Mouse (Mus musculus) kidney, adult 18-20 months (tissue): ENCODE measurements around the gene Ttbk2.

Source experiments
- DNase-seq: peaks from one replicate; pipeline ENCODE4 v3.0.0; 2021

The Ttbk2 gene

DNA sequence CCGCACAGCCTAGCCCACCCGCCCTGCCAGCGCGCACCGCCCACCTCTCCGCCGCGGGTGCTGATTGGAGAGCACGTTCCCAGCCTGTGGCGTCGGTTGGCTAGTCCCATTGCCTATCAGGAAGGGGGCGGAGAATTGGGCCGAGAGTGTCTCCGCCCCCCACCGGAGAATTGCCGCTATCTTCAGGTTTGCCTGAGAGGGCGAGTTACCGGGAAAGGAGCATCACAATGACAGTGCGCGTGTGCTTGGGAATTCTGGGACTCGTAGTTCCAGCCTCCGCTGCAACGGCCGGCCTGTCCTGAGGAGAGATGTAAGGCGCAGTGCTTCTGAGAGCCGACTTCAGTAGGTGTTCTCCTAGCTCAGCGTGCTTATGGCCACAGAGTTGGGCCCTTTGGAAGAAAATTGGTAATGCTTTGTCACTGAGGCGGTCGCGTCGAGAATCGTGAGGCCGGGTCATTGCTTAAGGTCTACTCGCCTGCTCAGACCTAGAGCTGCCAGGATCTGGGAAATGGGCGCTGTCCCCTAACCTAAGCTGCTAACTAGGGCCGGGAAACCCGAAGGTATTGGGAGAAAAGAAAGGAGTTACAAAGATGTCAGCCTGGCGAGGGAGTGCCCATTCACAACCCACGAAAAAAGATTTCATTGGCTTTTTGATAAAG, at the start of gene Ttbk2:
Gene Ttbk2, minus strand, starts transcription at position 181 of the 659 bp plus-strand sequence.
- DNase-seq: peak; percentile 99

DNA sequence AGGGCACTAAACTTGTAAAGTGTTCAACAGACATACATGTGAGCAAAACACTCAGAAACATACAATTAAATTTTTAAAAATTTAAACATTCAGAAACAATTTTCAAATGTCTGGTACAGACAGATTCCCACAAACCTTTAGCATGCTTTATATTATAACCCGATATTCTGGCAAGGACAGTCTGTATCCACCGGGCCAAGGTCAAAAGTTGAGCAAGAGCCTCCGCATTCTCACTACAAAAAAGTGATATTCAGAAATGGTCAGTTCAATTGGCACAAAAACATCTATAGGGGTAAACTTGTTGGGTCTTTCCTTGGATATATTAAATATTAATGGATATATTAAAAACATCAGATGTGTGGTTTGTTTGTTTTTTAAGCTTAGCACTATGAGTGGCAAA, 46.0 kb upstream of the Ttbk2 start:
- DNase-seq: no peak

DNA sequence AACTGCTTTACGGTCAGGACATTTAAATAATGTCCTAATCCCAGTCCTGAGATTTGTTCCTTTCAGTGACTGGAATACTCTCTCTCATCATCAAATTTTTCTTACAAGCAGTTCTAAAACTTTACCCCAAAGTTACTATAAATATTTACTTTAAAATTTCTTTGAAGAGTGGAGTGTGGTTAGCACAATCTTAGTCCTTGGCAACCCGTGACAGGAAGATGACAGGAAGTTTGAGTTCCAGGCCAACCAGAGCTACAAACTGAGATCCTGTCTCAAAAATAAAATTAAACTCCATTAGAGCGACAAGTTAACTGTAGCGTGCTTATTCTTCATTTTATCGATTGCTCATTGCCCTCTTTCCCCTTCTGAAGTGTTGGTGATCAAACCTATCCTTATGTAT, 37.2 kb upstream of the Ttbk2 start:
- no peak for DNase-seq

DNA sequence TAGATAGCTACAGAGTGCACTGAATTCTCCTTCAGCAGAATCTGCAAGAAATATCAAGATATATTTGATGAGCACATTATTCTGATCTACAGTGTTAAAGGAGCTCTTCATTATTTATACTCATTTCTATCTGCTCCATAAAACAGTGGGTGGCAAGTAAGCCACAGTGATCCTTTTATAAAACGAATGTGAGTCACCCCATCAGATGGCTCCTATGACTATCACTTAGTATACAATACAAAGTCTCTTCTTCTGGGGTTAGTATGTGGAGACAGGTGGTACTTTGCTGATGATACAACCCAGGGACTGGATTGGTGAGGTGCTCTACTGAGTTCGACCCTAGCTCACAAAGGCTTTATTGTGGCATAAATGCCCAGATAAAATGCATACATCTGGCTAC, 22.8 kb upstream of the Ttbk2 start:
- DNase-seq: no peak

DNA sequence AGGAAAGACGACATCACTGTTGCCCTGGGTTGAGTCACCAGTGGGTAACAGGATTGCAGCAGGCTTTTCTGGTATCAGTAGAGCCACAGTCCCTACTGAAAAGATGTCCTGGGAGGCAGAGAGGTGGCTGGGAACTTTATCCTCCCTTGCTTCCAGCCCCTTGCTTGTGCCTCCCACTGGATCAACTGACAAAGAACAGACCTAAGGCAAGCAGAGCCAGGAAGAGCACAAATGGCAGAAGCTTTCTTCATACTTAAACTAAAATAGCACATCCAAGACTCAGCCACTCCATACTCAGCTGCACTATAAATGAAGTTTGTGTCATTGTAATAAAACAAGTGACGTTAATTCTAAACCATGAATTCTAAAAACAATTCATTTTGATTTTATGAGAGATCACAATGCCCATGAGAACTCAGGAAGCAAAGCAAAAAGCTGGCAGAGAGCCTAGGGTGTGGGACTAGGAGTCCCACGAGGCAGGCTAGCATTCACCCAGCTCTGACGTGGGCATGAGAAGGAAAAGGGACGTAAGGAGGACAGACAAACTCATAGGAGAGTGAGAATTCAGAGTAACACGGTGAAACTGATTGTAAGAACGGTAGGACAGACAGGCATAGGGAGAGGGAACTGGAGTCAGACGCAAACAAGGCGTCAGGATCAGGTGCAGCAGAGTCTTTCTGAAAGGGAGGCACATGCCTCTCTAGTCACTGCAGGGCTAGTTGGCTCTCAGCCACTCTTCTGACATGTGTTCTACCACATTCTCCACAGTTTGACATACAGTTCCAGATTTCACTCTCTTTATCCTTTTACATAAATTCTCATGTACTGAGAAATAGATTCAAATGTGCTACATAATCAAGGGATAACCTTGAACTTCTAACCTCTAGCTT, 21.3 kb upstream of the Ttbk2 start:
- no peak for DNase-seq

DNA sequence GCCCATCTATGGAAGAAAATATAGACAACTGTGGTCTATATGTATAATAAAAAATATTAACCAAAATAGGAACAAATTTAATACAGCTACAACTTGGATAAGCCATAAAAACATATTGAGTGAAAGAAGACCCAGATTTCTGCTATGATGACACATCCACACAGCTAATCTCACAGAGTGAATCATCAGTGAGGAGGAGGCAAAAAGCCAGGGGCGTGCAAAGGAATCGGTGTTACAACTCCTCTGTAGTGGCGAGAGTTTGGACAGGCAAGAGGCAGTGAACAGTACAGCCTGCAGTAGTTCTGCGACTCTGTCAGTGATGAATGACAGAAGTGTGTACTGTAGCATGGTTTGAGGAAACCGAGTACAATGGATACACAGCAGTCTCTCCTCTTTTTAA, 16.9 kb upstream of the Ttbk2 start:
- DNase-seq: no peak

DNA sequence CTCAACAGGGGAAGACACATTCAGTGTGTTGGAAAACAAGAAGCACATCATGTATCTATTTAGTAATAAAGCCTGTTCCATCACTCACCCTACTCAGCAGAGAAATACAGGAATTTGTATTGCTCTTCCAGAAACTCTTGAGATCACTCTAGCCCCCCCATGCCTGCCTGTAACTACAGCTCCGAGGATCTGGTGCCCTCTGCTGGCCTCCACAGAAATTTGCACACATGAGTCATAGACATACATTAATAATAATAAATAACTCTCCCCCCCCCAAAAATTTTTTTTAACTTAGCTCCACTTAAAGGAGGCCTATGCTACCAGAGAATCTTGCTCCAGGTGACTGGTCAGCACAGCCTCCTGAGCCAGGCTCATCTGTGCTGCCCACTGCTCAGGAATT, 16.2 kb upstream of the Ttbk2 start:
- peak; percentile 20 for DNase-seq

DNA sequence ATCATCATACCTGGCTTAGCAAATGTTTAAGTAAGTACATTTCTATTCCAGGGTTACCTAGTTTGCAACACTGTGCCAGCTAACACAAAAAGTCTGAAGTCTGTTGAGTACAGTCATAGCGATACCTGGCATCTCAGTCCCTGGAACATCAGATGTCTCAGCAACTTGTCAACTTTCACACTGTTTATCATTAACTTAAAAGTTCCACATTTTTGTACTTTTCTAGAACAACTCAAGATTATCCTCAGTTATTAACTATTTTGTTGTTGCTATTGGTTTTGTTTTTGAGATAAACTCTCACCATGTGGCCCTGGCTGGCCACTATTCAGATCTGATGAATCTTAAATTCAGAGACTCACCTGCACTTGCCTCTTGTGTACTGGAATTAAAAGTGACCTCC, 13.0 kb upstream of the Ttbk2 start:
- no peak for DNase-seq

DNA sequence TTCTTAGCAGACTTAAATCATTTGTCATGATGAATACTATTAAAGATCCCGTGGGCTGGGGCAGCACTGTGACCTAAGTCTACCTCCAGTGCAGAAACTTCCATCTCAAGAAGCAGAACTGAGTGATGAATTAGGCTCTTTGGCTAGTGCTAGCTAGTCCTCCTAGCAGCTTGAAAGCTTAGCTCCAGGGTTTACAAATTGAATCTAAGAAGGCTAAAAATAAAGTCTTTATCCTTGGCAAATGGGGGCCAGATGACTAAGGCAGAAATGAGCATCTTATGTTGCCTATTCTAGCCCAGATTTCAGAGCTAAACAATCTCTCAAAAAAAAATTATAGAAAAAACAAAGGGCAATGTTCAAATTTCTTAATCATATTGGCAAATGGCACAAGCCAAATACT, 10.3 kb upstream of the Ttbk2 start:
- DNase-seq: no peak

DNA sequence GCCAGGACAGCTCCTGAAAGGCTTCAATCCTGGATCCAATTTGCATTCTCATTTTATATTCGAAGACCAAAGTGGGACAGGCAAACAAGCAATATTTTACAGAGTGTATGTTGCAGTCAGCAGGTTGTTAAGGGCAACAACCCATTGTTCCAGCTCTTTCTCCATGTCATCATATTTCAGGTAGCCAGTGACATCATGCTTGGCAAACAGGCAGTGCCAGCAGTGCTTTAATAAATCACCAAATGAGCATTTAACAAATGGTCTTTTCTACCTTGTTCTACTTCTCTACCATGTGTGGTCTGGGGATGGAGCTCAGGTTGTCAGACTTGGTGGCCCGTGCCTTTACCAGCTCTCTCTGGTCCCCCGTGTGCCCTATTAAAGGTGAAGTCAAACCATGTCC, 7.7 kb upstream of the Ttbk2 start:
- DNase-seq: peak; percentile 18

DNA sequence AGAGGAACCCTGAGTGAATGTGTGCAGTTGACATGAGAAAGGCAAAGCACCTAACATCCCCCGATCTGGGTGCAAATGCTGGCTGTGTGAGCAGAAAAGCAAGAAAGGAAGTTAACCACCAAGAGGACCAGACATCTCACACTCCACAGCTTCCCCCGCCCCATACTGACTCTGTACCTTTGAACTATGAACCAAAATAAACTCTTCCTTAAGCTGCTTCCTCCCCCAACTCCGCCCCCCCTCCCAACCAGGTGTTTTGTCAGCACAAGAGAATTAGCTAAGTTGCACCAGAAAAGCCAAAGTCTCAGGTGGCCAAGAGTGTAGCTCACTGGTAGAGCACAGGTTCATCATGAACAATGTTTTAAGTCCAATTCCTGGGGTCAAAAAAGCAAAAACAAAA, 2.7 kb upstream of the Ttbk2 start:
- peak; percentile 11 for DNase-seq

DNA sequence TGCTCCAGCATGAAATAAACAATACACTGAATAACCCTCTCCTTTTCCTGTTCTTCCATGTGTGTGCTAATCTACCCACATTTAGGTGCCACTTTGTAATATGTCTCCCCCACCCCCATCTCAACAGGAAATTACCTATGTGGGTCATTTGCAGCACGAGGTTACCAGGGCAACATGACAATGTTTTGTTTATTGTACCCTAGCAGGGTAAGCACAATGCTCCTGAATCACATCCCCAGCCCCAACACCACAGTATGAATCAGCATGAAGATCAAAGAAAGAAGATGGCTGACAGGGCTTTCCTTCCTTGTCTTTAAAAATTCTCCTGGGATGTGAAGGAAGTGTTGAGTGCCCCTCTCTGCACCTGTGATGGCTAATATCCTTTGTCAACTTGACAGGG, 2.2 kb upstream of the Ttbk2 start:
- no peak for DNase-seq

DNA sequence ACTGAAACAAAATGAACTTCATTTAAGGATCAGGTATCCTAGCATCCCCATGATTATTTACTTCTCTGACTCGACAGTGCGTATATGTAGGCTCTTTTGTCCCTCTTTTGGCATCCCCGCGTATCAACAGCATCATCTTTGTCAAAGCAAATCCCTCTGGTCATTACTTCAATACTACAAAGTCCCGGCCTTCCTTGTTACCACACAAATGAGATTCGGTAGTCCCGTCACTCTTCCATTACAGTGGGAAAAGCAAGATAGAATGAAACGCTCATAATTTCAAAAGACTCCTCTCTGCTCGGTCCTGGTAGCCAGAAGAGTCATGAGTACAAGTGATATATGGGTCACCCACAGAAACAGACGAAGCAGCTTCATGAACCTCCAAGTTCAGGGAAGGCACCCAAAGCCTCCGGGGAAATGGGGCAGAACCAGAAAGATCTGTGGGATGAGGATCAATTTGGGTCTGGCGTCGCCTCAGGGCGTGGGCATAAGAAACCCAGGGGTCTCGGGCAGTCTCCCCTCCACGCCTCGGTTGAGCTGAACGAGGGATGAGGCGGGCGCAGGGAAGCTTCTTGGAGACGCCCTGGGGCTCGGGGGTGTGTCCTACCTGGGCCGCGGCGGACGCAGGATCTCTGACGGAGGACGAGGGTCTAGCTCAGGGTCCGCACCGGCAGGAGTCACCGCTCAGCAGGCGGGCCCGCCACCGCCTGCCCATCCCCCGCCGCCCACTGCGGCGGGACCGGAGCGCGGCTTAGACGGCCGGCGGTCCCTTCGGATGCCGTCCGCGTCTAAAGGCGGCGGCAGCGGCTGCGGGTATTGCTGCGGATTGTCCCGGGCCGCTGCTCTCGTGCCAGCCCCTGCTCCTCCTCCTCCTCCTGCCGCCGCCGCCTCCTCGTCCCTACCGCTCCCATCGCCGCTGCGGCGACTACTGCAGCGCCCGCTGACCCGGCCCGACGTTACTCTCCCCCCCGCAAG, 668 bp downstream of the Ttbk2 start, which contains the start of gene Cdan1:
Gene Cdan1, minus strand, starts transcription at position 680 of the 975 bp plus-strand sequence.
- DNase-seq: no peak

DNA sequence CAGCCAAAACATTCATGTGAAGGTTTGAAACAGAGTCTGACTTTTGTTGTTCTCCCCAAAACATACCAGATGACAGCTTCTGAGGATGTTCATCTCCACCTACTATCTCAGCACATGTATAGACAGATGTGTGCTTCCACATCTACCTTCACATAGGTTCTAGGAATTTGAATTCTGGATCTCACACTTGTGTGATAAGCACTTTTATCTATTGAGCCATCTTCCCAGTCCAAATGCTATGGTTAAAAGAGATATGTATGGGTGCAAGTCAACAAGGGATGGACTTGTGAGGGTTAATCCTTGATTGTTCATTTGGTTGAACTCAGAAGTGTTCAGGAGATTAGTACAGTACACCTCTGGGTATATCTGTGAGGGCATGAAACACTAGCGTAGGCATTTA, 5.1 kb downstream of the Ttbk2 start:
- DNase-seq: no peak

DNA sequence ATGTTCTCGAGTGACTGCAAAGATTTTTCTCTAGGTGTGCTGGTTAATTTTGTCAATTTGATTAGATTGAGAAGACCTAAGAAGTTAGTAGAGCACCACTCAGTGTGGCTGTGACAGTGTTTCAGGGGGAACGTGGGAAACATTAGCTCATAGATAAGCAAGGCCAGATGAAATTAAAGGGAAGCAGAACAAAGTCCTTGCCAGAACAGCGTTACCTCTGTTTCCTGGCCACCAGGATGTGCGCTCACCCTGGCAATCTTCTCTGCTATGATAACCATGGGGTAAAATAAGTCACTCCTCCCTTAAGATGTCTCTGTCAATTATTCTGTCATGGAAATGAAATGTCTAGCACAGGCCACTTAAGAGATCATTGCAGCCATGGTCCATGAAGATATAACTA, 6.4 kb downstream of the Ttbk2 start:
- no peak for DNase-seq

DNA sequence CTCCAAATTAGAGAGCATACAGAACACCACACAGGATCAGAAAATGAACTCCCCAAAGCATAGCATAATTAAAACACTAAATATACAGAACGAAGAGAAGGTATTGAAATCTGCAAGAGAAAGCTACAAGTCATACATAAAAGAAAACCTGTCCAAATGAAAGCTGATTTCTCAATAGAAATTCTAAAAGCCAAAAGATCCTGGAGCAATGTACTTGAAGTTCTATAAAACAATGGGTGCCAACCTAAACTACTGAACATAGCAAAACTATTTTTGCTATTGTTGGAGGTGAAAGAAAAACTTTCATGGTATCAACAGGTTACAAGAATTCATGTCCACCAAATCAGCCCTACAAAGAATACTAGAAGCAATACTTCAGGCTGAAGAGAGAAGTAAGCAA, 9.2 kb downstream of the Ttbk2 start:
- DNase-seq: no peak

DNA sequence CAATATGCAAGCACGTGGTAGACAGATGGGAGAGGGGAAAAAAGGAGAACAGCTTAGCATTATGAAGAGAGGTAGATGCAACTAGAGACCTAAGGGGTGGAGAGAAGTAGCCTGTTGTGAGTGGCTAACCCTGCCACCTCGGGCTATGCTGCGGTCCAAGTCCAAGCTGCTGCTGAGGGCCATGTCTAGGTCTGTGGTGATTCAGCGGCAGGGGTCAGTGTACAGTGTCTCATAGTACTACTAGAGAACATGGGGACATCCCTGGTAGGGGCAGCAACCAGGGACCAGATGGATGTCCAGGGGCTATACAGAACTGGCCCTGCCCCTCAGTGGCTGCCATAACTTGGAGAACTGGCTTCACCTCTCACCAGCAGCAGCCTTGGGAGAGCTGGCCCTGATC, 15.2 kb downstream of the Ttbk2 start:
- DNase-seq: no peak

DNA sequence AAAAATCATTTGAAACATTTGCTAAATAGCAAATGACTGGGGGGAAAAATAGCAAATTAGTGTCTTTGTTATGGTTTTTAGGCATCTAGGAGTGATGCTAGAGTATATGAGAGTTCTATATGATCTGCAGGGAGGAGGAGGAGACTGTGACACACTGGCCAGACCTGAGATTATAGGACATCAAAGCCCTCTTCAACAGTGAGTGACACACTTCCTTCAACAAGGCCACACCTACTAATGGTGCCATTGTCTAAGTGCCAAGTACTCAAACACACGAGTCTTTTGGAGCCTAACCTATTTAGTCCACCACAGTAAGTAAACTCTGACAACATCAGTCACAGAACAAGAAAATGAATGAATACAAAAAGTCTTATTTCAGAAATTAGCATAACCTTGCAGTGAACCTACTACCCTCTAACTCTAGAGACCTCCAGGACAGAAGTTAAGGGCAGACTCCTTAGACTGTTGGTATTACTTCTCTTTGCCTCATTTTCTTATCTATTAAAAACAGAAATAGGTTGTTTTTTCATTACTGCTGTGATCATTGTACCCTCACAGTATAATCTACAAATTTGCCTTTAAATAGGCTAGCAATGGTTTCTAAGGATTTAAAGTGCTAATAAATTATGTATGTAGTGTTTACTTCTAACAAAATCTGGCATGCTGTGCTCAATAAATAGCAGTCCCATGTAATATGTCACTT, 23.3 kb downstream of the Ttbk2 start:
- no peak for DNase-seq

DNA sequence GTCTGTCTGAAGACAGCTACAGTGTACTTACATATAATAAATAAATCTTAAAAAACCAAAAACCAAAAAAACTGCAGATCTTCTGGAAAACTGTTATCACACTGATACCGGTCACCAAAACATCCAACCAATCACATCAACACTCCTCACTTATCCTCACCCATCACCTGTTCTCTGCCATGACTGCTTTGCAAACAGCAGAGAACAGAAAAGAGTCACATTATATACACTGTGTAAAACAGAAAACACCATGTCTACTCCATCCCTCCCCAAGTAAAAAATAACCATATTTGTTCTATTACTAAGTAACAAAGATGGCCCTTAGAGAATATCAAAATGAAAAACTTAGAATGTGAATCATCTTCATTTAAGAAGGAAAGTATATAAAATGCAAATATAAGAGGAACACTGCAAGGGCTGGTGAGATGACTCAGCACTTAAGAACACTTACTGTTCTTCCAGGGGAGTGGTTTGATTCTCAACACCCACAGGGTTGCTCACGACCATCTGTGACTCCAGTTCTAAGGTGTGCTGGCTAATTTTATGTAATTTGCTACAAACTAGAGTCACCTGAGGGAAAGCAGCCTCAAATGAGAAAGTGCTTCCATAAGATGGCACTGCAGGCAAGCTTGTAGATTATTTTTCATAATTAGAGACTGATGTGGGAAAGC, 80.0 kb downstream of the Ttbk2 start:
- no peak for DNase-seq

DNA sequence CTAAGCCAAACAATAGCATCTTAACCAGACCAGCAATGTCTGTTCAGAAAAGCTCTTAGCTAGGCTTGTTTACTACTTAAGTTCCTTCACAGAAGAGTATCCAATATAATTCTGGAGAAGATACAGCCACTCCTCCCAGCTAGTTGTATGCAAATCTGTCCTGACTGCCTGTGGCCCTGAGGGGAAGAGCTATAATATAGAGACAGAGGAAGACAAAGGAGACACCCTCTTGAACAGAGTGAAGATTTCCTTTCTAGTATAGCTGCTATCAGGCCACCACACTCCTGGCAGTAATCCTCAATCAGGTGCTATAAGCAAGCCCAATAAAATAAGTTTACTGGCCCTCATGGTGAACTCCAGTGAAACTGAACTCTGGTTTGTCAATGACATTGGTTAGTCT, 88.5 kb downstream of the Ttbk2 start:
- DNase-seq: no peak

DNA sequence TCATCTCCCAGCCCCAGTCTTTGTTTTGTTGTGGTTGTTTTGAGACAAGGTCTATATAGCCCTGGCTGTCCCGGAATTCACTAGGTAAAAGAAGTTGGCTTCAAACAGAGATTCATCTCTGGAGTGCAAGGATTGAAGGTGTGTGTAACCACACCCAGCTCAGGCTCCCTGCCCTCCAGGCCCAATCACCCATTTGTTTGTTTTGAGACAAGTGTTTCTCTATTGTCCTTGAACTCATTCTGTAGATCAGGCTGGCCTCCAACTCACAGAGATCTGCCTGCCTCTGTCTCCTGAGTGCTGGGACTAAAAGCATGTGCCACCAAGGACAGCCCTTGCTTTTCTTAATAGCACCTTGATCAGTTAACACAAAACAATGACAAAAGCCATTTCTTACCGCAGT, 102.4 kb downstream of the Ttbk2 start:
- no peak for DNase-seq

DNA sequence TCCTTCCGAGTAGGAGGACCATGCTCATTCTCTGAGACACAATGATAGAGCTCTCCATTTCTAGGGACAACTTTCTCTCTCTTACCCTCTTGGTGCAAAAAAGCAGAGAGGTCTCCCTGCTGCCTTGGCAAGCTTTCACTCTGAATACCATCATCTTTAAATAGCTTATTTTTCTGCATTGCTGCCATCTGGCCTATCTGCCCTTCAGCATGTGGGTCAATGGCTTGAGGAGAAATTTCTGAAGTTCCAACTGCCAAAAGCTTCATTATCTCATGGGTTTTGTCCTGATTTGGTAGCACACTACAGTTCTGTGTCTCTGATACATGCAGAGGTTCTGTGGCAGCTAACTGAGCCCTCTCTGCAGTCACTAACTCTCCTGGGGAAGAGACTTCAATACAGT, 104.9 kb downstream of the Ttbk2 start:
- no peak for DNase-seq
